Mouse (Mus musculus): ENCODE data around the gene Meis1. TPM values are rescaled to one million over a fixed set of nuclear protein-coding genes. Genes with fewer than 3 reads are reported as not detected.
A peak's percentile ranks its signal among the peaks of the same experiment; 100 is the strongest.

The Meis1 gene
- polyA plus RNA-seq, 1 experiment, result 7.8 TPM

DNA sequence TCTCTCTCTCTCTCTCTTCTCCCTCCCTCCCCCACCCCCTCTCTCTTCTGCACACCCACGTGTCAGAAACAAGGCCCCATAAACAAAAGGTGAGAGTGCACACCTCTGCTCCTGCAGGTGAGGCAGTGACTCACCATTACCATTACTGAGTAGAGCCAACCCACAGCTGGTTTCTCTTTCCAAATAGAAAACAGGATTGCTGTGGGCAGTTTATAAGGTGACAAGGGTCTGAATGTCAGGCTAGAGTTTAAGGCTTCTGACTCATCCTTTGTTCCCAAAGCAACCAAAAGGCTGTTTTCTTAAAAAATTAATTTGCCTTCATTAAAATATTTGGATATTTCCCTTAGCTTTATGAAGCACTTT lies 139.3 kb downstream of the Meis1 start:
- WGBS, result 0% methylated on average over 1 of the region's 1 CpGs
- TF ChIP-seq CTCF (IDR thresholded peaks at IDR 0.05; ENCODE audit: control insufficient read depth, insufficient read depth, low read length), result no peak
- TF ChIP-seq POLR2A (IDR thresholded peaks at IDR 0.05; ENCODE audit: borderline replicate concordance, control insufficient read depth, low read depth, low read length), result no peak
- H3K27ac ChIP-seq (ENCODE audit: control insufficient read depth, insufficient read depth, low read depth, low read length, poor library complexity), result no peak overlapping the region
- H3K4me1 ChIP-seq (ENCODE audit: control insufficient read depth, insufficient read depth, low read length), result no peaks in the 10 kb centered on the region
- H3K4me3 ChIP-seq (replicated peaks; ENCODE audit: control insufficient read depth, low read depth, low read length), result no peak overlapping the region

DNA sequence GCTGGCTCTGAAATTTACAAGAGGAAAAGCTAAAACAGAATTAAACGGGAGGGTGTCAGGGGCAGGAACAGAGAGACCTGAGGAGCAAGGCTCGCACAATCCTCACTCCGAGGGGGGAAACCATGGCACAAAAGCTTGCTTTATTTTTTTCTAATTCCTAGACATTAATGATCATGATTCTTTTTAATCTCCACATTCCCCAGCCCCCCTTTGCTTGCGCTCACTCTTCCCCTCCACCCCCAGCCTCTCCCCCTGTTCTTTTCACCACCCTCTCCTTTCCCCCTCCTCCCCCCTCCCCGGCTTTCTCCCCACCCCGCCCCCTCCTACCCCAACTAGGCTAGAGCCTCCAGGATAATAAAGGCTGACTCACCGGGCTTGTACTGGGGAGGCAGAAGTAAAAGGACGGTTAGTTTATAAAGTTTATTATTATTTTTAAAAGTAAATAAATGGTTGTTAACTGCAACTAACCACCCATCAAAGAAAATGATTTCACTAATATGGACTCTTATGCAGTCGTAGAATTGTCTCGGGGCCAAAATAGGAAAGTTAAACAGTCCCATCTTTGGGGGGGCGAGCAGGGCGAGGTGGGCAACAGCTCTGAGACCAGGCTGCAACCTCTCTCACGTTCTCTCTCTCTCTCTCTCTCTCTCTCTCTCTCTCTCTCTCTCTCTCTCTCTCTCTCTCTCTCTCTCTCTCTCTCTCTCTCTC lies 139.9 kb downstream of the Meis1 start:
- Histone ChIP-seq H3K27ac (ENCODE audit: control insufficient read depth, insufficient read depth, low read depth, low read length, poor library complexity) (no peak overlapping the region), H3K4me1 (ENCODE audit: control insufficient read depth, insufficient read depth, low read length) (no peaks in the 10 kb centered on the region), H3K4me3 (replicated peaks; ENCODE audit: control insufficient read depth, low read depth, low read length) (no peak overlapping the region)
- WGBS, result 9% methylated on average over 13 of the region's 13 CpGs
- TF ChIP-seq CTCF (IDR thresholded peaks at IDR 0.05; ENCODE audit: control insufficient read depth, insufficient read depth, low read length), result no peak
- no peak for TF ChIP-seq POLR2A (IDR thresholded peaks at IDR 0.05; ENCODE audit: borderline replicate concordance, control insufficient read depth, low read depth, low read length)

DNA sequence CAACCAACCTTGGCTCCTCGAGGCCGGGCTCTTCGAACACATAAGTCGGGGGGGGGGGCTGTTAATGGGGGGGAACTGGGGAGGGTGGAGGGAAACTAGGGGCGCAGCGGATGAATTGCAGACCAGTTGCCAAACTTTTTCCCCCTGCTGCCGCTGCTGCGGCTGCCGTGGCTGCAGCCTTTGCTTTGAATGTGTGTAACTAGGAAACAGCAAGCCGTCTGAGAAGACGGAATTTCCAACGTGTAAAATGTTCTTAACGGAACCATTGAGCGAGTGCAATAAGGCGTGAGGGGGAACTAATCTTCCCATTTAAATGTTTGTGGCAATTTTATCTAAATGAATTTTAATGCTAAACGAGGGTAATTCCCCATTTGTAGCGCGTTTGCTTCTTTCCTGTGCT lies 140.8 kb downstream of the Meis1 start:
- under 1% methylated on average over 18 of the region's 18 CpGs for WGBS
- TF ChIP-seq CTCF (IDR thresholded peaks at IDR 0.05; ENCODE audit: control insufficient read depth, insufficient read depth, low read length) (no peak), POLR2A (IDR thresholded peaks at IDR 0.05; ENCODE audit: borderline replicate concordance, control insufficient read depth, low read depth, low read length) (no peak)
- Histone ChIP-seq H3K4me3 (replicated peaks; ENCODE audit: control insufficient read depth, low read depth, low read length) (no peak overlapping the region), H3K4me1 (ENCODE audit: control insufficient read depth, insufficient read depth, low read length) (no peaks in the 10 kb centered on the region), H3K27ac (ENCODE audit: control insufficient read depth, insufficient read depth, low read depth, low read length, poor library complexity) (no peak overlapping the region)

DNA sequence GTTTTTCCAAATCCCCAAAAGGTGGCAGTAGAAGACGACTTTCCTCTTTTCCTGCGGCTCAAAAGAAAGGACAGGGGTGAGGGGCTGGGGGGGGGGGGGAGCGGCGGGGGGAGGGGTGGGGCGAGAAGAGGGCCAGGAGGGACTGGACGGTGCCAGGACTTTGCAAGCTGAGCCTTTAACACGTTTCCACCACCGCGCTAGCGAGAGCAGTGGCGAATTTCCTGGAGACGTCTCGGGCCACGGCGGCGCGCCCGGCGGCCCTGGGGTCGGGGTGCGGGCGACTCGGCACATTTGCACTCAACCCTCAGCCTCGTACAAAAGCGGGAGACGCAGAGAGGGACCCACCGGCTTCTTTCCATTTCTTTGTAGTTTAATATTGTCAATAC lies 141.2 kb downstream of the Meis1 start:
- TF ChIP-seq POLR2A (IDR thresholded peaks at IDR 0.05; ENCODE audit: borderline replicate concordance, control insufficient read depth, low read depth, low read length) (no peak), CTCF (IDR thresholded peaks at IDR 0.05; ENCODE audit: control insufficient read depth, insufficient read depth, low read length) (no peak)
- H3K27ac ChIP-seq (ENCODE audit: control insufficient read depth, insufficient read depth, low read depth, low read length, poor library complexity), result no peak overlapping the region
- no peaks in the 10 kb centered on the region for H3K4me1 ChIP-seq (ENCODE audit: control insufficient read depth, insufficient read depth, low read length)
- peak overlapping the region; percentile 56 for H3K4me3 ChIP-seq (replicated peaks; ENCODE audit: control insufficient read depth, low read depth, low read length)
- under 1% methylated on average over 26 of the region's 27 CpGs for WGBS

DNA sequence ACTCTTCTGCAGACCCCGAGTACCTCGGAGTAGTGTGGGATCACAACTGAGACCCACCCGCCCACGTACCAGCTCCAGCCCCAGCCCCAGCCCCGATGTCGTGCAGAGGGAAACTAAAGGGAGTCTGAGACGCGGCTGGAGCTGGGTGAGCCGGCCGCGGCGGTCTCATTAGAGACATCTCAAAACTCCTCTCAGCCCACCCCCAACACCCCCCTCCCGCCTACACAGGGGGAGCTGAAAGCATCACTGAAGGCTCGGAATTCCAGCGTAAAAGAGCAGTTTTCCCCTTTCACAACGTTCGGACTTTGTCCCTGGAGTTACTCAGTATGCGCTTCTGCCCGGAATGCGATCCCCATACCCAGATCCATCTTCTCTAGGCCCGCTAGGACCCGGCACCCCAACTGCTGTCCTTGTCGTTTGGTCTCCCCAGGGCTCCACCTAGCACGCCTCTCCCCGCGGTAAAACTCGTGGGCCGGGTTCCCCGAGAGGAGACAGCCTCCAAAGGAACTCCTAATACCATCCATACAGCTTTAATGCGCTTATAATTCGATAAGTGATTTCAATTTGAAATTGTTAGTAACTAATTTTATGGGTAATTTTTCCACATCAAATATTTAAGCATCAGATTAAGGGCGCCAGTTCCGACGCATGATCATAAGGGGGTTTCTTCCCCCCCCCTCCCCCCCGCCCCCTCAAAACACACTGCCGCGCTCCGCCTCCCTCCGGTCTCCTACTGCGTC lies 141.7 kb downstream of the Meis1 start:
- H3K4me3 ChIP-seq (replicated peaks; ENCODE audit: control insufficient read depth, low read depth, low read length), result no peak overlapping the region
- under 1% methylated on average over 40 of the region's 40 CpGs for WGBS
- no peaks in the 10 kb centered on the region for H3K4me1 ChIP-seq (ENCODE audit: control insufficient read depth, insufficient read depth, low read length)
- TF ChIP-seq POLR2A (IDR thresholded peaks at IDR 0.05; ENCODE audit: borderline replicate concordance, control insufficient read depth, low read depth, low read length), result no peak
- no peak for TF ChIP-seq CTCF (IDR thresholded peaks at IDR 0.05; ENCODE audit: control insufficient read depth, insufficient read depth, low read length)
- H3K27ac ChIP-seq (ENCODE audit: control insufficient read depth, insufficient read depth, low read depth, low read length, poor library complexity), result no peak overlapping the region

DNA sequence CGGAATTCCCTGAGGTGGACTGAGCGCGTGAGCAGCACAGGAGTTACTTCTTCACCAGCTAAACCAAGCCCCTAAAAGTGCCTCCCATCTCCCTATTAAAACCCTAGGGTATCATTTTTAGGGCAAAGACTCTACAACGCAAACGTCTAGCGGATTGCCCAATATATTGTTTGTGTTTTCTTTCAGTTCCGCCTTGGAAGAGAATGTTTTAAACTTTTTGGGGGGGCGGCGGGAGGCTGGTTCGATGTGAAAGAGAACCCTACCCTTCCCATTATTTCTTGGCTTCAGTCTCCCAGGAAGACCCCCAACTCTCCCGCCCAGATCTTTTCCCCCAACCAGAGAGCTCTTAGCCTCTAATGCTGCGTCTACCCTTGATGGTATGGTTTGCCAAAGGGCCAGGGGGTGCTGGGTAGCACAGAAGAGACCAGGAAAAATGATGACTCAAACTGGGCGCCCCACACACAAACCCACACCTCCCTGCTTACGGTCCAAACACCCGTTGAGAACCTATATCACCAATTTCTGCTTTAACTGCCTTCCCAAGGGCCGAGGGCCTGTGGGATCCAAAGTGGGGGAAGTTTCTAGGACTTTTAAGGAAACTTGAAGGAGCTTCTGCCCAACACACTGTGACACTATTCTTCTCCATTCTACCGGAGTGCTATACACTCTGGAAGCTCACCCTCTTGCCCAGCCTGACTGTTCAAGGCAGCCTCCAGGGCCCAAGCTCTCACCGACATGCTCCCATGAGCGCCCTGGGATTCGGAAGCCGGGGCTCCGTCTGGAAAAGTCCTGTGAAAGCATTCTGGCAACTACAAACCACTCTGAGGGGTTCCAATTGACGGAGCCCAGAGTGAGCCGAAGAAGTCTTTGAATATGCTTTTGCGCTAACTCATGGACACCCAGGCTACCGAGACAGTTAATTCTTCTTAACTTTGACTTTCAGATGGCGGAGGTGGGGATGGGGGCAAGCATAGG lies 142.6 kb downstream of the Meis1 start:
- TF ChIP-seq CTCF (IDR thresholded peaks at IDR 0.05; ENCODE audit: control insufficient read depth, insufficient read depth, low read length), result no peak
- TF ChIP-seq POLR2A (IDR thresholded peaks at IDR 0.05; ENCODE audit: borderline replicate concordance, control insufficient read depth, low read depth, low read length), result no peak
- H3K4me3 ChIP-seq (replicated peaks; ENCODE audit: control insufficient read depth, low read depth, low read length), result no peak overlapping the region
- no peak overlapping the region for H3K27ac ChIP-seq (ENCODE audit: control insufficient read depth, insufficient read depth, low read depth, low read length, poor library complexity)
- H3K4me1 ChIP-seq (ENCODE audit: control insufficient read depth, insufficient read depth, low read length), result no peaks in the 10 kb centered on the region
- 5% methylated on average over 27 of the region's 27 CpGs for WGBS

DNA sequence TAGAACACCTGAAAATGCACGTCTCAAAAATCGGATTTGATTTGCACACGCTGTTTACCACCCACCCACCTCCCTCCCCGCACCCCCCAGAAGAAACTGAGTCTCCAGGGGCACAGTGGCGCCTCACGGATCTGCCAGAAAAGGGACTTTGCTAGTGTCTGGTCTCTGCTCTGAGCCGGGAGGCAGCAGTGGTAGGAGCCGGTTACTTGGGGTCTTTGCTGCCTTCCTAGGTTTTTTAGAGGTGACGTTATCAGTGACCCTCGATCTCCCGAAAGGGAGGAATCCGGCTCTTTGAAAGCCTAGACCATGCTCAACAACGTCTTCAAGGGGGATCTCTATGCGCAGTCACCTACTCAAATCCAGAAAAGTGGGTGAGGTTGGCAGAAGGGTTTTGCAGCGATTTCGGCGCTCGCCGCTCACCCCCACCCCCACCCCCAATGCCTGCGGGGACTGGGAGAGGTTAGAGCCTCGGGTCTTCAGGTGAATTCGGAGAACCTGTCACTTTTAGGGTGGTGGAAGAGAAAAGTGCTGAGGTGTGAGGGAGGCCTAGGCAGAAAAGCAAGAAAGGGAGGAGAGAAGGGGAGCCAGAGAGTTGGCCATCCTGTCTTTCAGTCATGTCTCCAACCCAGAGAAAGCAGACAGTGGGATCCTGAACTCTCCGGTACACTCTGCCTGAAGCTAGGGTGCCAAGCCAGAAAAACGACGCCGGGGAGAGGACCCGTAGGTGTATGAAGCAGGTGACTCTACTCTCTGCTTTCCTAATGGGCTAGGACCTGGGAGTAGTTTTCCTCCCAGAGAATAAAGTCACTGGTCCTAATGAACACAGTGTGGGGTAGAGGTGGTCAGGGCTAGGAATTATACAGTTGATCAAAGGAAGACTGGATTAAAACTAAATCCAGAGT lies 143.5 kb downstream of the Meis1 start:
- Histone ChIP-seq H3K27ac (ENCODE audit: control insufficient read depth, insufficient read depth, low read depth, low read length, poor library complexity) (no peak overlapping the region; the same call in 1 of the 2 replicates), H3K4me3 (replicated peaks; ENCODE audit: control insufficient read depth, low read depth, low read length) (no peak overlapping the region), H3K4me1 (ENCODE audit: control insufficient read depth, insufficient read depth, low read length) (no peaks in the 10 kb centered on the region)
- TF ChIP-seq POLR2A (IDR thresholded peaks at IDR 0.05; ENCODE audit: borderline replicate concordance, control insufficient read depth, low read depth, low read length) (no peak), CTCF (IDR thresholded peaks at IDR 0.05; ENCODE audit: control insufficient read depth, insufficient read depth, low read length) (no peak)
- WGBS, result 3% methylated on average over 27 of the region's 27 CpGs

Data from bone marrow, adult 2 months (tissue).